Mouse (Mus musculus): ENCODE results near the gene Chka. TPM values are rescaled to one million over a fixed set of nuclear protein-coding genes. Genes with fewer than 3 reads are reported as not detected.
A peak's percentile ranks its signal among the peaks of the same experiment; 100 is the strongest.

The Chka gene
- polyA plus RNA-seq, 1 experiment, result 49.1 TPM

DNA sequence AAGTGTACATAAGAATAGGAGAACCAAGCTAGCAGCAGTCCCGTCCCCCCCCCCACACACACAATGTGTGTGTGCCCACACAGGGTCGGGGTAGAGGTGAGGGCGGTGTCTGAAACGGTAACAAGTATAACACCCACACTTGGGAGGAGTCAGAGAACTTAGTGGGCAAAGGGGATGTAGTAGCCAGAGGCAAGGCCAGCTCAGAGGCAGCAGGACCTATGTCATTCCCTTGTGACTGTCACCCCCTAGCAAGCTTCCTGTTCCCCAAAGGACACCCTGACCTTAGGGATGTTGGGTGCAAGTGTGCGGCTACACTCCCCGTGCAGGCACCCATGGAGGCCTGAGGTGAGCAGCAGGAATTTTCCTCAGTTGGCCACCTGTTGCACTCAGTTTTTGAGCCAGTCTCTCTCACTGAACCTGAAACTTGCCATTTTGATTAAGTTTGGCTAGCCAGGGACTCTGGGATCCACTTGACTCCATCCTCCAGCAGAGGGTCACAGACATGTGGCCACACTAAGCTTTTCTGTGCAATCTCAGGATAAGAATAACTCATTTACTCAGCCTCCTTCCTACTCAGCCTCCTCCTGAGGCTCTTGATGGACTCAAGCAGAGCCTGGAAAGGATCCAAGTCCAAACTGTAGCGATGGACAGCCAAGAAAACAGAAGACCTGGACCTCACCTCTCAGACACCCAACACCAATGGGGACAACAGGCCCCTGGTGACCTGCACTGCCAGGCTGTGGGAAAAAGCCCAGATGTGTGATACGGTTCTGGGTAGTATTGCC lies 56.5 kb downstream of the Chka start:
- DNase-seq (ENCODE audit: low read depth, low spot score), result no peak
- WGBS, result 60% methylated on average over 8 of the region's 8 CpGs

DNA sequence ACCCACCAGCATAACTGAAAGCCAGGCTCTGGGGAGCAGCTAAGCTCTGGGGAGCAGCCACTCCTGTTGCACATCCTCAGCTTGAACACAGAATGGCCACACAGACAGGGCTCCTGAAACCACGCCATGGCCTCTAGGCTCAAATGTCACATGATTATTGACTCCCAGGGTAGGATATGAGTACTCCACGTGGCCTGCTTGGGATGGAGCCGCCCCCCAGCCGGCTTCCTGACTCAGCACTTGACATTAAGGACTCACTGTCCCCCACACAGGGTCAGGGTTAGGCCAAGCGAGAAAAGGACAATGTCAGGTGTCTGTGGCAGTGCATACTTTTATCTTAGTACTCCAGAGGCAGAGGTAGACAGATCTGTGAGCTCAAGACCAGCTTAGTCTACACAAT lies 58.6 kb downstream of the Chka start:
- DNase-seq (ENCODE audit: low read depth, low spot score), result no peak
- 71% methylated on average over 5 of the region's 5 CpGs for WGBS

DNA sequence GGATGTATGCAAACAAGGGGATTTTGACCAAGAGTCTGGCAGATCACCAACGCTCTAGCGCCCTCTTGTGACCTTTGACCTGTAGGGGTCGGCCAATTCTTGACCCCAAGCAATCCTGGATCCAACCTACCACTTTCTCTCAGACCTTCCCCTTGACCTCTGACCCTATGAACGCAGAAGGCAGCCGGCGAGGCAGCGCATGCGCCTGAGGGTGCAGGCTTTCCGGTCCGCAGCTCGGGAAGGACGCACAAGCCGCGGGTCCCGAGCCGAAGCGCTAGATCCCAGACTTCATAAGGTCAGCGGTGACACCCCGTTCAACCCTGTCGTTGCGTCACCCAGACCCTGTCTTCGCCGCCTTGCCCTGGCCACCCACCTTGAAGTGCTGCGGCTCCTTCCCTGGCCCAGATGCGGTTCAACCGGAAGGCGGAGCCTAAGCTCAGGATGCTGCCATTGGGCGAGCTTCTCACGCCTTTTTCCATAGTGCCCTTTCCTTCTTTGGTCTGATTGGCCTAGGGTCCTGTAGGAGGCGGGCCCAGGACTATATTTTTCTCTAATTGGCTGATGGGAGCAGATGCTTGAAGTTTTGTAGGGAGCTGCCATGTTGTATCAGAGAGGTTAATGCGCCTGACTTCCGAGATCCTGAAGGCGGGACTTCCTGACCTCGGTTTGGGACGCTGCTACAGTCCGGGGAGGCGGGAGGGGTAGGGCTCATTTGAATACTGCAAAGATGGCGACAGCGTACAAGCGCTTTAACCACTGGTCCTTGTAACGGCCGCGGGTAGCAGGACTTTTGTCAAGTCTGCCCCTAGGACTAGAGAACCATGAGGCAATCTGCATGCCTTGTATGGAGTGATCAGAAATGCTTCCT lies 61.0 kb downstream of the Chka start, which contains the start of gene Ndufs8:
Ndufs8 (minus strand) TSS at position 438 of the 868 bp plus-strand sequence.
- WGBS, result under 1% methylated on average over 43 of the region's 43 CpGs

DNA sequence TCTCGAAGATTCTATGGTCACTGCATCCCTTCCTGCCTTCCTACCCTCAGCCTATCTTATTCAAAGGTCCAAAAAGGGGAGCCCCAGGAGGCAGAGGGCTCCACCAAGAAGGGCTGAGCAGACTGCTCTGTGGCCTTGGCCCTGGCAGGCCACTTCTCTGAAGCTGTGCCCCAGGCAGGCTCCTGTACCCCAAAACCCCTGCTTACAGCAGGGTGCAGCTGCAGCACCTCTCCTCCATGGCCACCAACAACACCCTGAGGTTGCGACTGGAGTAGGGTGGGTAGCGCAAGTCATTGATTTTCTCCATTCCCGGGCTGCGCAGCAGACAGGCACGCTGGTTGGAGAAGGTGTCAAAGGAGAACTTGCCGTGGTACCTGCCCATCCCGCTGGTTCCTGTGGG lies 62.1 kb downstream of the Chka start:
- 81% methylated on average over 8 of the region's 8 CpGs for WGBS
- no peak for DNase-seq (ENCODE audit: low read depth, low spot score)

More for the DNA sequence above, 61.0 kb downstream of the Chka start, which contains the start of gene Ndufs8:
- peak; percentile 99 for DNase-seq (ENCODE audit: low read depth, low spot score)

DNA sequence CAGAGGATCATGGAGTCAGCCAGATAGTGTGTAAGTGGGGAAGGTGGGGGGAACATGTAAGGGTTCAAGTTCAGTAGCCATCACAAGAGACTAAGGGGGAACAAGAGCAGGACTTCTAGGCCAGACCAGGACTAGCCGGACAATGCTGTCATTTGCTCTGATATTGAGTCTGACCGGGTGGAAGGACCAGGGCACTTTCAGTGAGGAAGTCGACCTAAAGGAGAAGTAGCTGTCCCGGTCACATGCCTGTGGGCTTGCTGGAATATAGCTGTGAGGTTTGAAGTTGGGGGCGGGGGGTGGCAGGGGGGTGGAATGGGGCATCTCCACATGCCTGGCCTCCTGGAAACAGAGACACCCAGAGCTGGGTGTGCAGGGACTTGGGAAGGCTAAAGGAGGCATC lies 63.0 kb downstream of the Chka start:
- DNase-seq (ENCODE audit: low read depth, low spot score), result no peak
- WGBS, result 89% methylated on average over 5 of the region's 5 CpGs

DNA sequence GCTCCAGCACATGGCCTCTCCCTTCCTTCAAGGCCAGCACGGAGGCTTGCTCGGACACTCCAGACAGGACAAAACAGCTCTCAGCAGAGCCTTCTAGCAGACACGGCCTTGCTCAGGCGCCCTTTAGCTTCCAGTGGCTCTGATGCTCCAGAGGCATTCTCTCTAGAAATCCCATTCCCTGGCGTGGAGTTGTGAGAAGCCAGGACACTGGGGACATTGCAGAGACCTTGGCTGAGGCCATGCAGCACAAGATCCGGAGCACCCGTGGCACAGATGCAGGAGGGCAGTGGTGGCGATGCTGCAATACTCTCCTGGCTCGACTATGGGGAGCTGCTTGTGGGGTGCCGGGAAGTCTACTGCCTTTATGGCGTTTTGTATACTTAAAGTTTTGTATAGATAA lies 65.2 kb downstream of the Chka start:
- DNase-seq (ENCODE audit: low read depth, low spot score), result no peak
- 69% methylated on average over 11 of the region's 11 CpGs for WGBS

DNA sequence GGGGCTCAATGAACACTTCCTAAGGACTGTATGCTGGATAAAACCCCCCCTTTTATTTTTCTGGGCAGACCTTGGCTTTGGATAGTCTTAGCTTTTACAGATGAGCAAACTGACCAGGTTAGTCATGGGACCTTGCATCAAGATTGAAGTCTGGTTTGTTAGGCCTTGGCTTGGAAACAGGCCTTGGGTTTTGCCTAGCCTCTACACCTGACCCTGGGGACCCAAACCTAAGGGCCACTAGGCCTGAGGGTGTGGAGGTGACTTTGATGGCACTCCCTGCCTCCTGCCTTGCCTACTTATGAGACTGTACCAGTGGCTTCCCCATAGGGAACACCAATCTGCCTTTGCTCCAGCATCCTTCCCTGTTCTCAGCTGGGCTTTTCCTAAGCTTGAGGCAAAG lies 68.4 kb downstream of the Chka start:
- DNase-seq (ENCODE audit: low read depth, low spot score), result no peak

DNA sequence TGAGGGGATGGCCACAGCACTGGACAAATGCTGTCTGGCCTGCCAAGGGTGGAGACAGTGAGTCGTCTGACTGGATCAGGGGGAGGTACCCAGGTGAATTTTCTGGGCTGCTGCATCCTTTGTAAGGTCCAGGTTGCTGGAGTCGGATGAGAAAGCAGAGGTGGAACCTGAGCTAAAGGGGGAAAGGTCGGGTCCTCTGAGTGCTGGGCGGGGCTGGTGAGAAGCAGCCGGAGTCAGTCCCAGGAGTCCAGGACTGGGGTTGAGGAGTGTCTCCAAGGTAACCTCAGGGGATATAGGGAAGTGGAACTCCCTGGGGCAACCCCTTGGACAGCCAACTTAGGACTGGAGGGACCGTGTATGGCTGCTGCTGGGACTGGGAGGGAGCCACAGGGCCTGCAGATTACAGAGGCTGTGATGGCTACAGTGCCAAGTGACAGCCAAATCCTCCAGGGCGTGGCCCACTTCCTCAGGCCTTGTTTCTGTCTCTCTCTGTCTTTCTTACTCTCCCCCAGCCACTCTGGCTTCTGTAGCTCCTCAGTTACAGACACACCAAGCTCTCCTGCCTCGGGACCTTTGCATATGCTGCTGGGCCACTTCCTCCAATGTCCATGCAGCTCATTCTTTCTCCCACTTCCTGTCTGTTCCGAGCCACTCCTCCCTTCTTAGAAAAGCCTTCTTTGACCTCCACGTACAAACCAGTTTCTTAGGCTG lies 71.2 kb downstream of the Chka start:
- WGBS, result 33% methylated on average over 10 of the region's 10 CpGs

DNA sequence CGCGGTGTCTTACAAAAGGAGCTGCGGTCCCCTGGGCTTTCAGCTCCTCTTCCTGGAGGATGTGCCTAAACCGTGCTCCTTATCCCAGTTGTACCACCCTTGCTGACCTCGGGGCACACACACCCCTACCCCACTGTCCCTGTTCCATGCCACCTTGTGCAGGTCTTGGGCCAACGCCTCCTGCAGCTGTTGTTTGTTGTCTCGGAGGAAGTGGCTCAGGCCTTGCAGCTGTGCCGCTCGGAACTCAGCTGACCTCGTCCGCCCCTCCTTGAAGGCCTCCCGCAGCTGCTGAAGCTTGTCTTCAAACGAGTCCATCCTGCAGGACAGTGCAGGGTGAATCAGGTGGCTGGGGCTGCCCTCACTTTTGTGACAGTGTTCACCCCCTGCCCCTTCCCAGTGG lies 72.0 kb downstream of the Chka start:
- WGBS, result 37% methylated on average over 13 of the region's 13 CpGs
- no peak for DNase-seq (ENCODE audit: low read depth, low spot score)

More for the DNA sequence above, 71.2 kb downstream of the Chka start:
- no peak for DNase-seq (ENCODE audit: low read depth, low spot score)

DNA sequence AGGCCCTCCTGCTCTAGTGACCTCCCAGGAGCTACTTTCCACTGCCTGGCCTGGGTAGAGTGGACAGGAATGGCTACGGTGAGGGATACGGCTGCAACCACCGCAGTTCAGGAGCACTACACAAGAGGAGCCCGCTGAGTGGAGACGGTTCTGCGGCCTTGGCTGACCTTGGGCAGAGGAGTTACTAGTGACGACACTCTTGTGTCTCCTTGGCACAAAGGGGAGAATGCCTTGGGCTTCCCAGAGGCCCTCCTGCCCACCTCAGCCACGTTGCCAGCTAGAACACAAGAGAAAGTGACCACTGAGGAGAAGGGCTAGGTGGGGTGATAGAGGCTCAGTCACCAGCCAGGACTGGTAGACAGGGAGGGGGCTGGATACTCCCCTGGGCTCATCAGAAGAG lies 72.6 kb downstream of the Chka start:
- 76% methylated on average over 8 of the region's 8 CpGs for WGBS
- DNase-seq (ENCODE audit: low read depth, low spot score), result no peak

DNA sequence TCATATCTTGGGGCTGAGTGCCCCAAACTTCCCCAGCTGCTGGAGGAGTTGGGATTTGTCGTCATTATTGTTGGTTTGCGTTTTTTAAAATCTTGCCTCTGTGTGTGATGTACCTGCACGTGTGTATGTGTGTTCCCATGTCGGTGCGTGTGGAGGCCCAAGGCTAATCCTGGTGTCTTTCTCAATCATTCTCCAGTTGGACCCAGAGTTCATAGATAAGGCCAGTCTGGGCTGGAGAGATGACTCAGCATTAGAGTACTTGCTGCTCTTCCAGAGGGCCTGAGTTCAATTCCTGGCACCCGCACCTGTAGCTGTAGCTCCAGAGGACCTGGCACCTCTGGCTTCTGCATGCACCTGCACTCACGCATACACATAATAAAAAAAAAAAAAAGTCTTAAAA lies 73.3 kb downstream of the Chka start:
- 92% methylated on average over 7 of the region's 7 CpGs for WGBS
- no peak for DNase-seq (ENCODE audit: low read depth, low spot score)

DNA sequence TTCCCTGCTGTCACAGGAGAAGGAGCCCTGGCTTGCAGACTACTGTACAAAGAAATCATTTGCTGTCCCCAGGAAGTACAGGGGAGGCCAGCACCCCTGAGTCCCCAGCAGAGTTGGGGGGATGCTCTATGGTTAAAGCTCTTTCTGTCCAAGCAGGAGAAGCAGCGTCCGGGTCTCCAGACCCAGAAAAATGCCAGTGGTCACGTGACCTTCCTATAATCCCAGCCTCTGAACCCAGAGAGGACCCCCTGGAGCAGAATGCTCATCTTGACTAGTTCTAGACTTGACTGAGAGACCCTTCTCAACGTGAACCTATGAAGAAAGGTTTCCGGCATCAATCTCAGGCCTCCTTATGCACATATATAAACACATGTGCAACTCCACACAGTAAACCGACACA lies 74.3 kb downstream of the Chka start:
- DNase-seq (ENCODE audit: low read depth, low spot score), result no peak
- WGBS, result 87% methylated on average over 6 of the region's 6 CpGs

DNA sequence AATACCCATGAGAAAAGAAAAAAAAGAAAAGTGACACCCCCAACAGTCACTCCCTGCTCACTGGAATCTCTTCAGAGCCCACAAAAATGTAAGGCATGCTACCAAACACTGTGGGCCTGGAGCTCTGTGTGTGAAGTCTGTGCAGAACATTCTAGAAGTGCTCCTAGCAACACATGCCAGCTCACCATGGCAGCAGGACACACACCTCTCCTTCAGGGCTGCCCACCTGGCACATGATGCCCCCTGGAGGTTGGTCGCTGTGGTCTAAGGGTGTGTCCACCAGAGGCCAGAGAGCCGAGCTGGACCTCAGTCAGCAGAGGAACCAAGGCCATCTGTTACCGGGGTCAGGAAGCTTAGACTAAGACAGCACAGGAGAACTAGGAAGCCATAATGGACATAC lies 74.7 kb downstream of the Chka start:
- WGBS, result 41% methylated on average over 3 of the region's 3 CpGs
- DNase-seq (ENCODE audit: low read depth, low spot score), result no peak

DNA sequence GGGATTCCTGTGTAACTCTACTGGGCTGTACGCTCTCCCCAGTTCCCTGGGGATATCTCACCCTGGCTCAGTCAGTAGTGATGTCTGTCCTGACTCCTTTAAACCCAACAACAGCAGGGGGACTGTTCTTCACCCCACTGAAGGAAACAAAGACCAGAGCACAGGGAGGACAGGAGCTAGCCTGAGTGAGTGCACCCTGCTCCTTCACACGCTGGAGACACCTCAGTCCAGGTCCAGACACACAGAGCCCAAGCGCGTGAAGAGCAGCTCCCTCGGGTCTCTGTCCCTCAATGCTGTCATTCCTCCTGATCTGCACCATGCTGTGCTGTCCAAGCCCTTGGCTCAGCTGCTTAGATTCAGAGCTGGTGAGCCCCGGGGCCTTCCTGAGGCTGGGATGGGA lies 75.1 kb downstream of the Chka start:
- DNase-seq (ENCODE audit: low read depth, low spot score), result no peak
- WGBS, result 72% methylated on average over 6 of the region's 6 CpGs

DNA sequence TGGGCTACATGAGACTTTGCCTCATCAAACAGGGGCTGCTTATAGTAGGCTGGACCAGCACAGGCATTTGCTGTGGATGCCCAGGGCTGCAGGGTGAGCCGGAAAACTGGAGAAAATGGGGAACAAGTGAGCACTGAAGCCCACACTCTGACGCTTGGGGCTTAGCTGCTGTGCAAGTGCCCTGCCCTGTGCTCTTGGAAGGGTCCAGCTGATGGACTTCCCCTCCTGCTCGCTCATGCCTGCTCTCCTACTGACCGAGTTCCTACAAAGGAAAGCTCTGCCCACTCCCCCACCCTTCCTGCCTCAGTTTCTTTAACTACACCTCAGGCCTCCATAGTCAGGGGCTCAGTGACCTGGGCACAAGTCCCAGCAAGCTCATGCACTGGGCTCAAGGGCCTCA lies 76.4 kb downstream of the Chka start:
- no peak for DNase-seq (ENCODE audit: low read depth, low spot score)
- WGBS, result 93% methylated on average over 4 of the region's 4 CpGs

DNA sequence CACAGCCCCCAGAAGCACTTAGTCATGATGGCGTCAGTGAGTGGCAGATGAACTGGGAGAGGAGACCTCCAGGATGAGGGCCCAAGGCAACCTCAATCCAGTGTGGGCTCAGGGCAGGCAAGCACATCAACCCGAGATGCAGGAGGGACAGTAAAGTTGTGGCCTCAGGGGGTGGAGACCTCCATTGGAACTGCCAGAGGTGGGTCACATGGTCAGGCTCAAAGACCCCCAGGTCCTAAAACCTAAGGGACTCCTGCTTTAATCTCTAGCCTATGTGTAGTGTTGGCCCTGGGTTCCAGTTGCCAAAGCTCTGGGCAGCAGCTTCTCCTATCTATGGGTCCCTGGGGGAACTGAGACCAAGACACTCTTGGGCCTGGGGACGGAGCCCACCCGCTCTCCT lies 77.2 kb downstream of the Chka start:
- no peak for DNase-seq (ENCODE audit: low read depth, low spot score)
- WGBS, result 76% methylated on average over 4 of the region's 4 CpGs

DNA sequence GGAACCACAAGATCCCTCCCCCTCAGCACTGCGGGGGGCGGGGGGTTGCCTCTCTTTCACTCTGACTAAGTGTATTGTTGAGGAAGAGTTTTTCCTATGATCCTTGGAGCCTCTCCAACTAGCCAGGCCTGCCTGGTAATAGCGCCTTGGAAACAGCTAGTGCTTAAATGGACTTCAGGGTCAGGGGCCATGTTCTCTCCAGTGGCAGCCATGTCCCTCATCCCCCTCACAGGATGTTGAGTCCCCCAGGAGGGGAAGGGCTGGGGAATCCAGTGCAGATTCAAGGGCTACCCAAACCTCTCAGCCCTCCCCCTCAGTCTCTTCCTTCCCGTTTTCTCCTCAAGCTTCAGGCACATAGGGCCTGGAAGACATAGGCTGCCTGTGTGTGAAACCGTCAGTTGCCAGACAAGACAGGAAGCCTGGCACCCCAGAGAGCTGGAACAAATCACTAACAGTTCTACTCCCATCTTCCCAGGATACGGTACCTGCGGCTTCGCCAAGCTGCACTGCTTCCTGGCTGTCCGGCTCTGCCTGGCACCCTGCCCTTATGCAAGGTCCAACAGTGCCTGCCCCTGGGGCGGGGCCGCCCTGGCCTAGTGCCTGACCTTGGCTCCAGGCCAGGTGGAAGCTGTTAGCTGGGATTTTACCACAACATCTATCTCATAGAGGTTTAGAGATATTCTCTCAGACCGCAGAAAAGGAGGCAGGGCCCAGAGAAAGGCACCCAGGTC lies 77.8 kb downstream of the Chka start, which contains the start of gene Aldh3b1:
Aldh3b1 (minus strand) TSS at position 598 of the 731 bp plus-strand sequence.
- DNase-seq (ENCODE audit: low read depth, low spot score), result no peak
- WGBS, result 3% methylated on average over 12 of the region's 12 CpGs

DNA sequence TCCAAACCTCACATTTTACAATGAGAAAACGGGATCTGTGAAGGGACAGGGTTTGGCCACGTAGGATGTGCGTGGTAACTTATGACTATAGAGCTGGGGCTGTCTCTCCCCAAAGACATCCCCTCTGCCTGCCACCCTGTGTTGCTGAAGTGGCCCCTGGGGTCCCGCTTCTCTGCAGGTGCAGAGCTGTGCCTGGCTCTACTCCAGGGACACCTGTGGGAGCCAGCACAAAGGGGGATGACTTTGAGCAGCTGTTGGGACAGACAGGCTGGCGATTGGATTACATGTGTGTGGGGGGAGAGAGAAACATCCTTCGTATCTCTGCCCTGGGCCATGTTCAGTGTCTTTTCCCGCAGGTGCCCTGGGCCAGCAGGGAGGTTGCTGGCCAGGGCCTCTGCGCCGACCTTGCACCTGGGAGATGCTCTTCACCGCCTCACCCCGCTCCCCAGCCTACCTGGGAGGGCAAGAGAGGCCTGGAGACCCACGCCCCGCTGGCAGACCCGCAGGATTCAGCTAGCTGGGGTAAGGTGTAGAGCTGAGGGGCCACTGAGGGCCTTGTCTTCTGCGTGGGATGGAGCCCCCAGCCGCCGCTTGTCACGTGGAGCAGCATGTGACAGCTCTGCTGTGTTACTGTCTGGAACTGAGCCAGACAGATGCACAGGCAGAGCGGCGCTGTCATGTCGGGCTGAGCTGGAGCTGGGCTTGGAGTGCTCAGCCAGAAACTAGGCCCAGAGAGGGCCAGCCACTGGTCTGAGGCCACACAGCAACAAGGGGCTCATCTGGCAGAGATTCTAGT lies 78.9 kb downstream of the Chka start:
- DNase-seq (ENCODE audit: low read depth, low spot score), result no peak
- 69% methylated on average over 21 of the region's 21 CpGs for WGBS

DNA sequence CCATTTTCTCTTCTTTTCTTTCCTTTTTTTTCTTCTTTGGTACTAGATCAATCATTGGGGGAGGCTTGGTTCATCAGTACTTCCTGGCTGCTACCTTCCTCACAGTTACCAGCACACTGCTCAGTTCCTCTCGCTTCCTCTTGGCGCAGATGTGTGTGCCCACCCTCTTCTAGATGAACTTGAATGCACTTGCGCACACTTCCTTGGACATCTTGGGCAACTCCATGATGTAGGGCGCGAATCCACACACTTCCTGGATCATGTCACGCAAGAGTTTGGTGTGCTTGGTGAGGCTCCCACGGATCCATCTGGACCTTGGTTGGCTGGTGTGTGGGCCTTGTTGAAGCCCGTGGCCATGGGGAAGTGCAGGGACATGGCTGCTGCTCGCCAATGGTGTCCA lies 80.1 kb downstream of the Chka start:
- no peak for DNase-seq (ENCODE audit: low read depth, low spot score)
- 87% methylated on average over 9 of the region's 9 CpGs for WGBS

Data from large intestine, adult 2 months (tissue).